Mouse (Mus musculus) E14TG2a.4 (cell line): ENCODE data around the gene 4931400O07Rik.

Experiments used
- H3K27me3 ChIP-seq: 2 replicates; pipeline ENCODE4 v1.6.1; 2014; ENCODE audit warnings: low read length, control low read depth; ENCODE audit not compliant: insufficient read depth
- H3K36me3 ChIP-seq: 2 replicates; pipeline ENCODE4 v1.6.1; 2014; ENCODE audit warnings: low read length, control low read depth; ENCODE audit not compliant: insufficient read depth
- H3K4me1 ChIP-seq: replicated peaks from 2 replicates; pipeline ENCODE4 v1.6.1; 2014; ENCODE audit warnings: low read depth, low read length, control low read depth
- H3K4me3 ChIP-seq: replicated peaks from 2 replicates; pipeline ENCODE4 v1.5.1; 2014; ENCODE audit warnings: mild to moderate bottlenecking, low read length
- H3K9me3 ChIP-seq: 2 replicates; pipeline ENCODE4 v1.6.1; 2014; ENCODE audit warnings: low read length, control low read depth
- CTCF ChIP-seq: conservative IDR thresholded peaks from 2 replicates; pipeline ENCODE4 v1.5.1; 2014; ENCODE audit warnings: low read length
- NANOG ChIP-seq: IDR thresholded peaks from 2 replicates; pipeline ENCODE4 v1.6.1; 2014; ENCODE audit warnings: borderline replicate concordance, low read length, mixed read lengths
- POU5F1 ChIP-seq: IDR thresholded peaks from 2 replicates; pipeline ENCODE4 v1.6.1; 2014; ENCODE audit warnings: low read length, borderline replicate concordance

Gene 4931400O07Rik

DNA sequence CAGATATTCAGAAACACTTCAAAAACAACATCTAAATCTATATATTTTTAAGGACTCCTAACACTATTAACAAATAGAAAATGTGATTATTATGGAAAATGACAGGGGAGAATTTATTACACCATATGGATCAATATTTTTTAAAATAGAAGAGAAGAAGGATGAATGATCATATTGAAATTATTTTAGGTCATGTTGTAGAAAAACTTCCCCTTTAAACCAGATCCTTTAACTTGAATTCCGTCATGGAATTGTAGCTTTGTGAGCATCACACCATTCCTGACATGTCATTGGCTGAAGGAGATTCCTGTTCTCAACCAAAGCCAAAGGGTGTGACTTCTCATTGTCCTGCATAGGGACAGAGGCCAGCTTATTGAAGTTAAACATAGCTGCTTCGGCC lies at the start of gene 4931400O07Rik:
TSS of gene 4931400O07Rik (plus strand) at position 301 of the 400 bp plus-strand sequence.
- Histone ChIP-seq H3K4me3 (no peak within 1 kb of the TSS), H3K27me3 (no peaks in the 10 kb centered on the region), H3K9me3 (no peaks in the 10 kb centered on the region), H3K4me1 (no peaks in the 10 kb centered on the region), H3K36me3 (no peaks in the 10 kb centered on the region)
- TF ChIP-seq CTCF (no peak), POU5F1 (no peak), NANOG (no peak)
